7 mouse cellular contexts compared by ENCODE assay signal in genomic region chr5:123974616-123975111, GRCm38 (mm10). TPM values are rescaled to one million over a fixed set of nuclear protein-coding genes. Genes with fewer than 3 reads are reported as not detected.
DNase-seq lines count a peak whose midpoint lies in the region; ATAC-seq and TF ChIP-seq lines count a peak whose summit lies in the region.

No protein-coding gene starts in this region.

- peak overlapping the region; percentile 97 for H3K9ac ChIP-seq in CH12.LX (ENCODE audit: insufficient read depth, low read depth)
- peak overlapping the region; percentile 22; the same call in 1 of the 2 replicates for H3K9ac ChIP-seq in liver, embryonic 11.5 days (ENCODE audit: low read depth, low read length)

- TF ChIP-seq RAD21 in CH12.LX (IDR thresholded peaks at IDR 0.05; ENCODE audit: low read depth, low read length), result no peak

- WGBS in liver, embryonic 11.5 days, result 36% methylated on average over 11 of the region's 11 CpGs

- dilution Hi-C loops in CH12.LX (cut with MboI; ENCODE audit: extremely low pct_ligation_motif_present, extremely low pct_unique_long_range_greater_than_20kb, low sequenced_read_pairs), result no loop called here

- H3K9me3 ChIP-seq in CH12.LX (replicated peaks; ENCODE audit: low read length), result no peaks in the 10 kb centered on the region
- H3K9me3 ChIP-seq in liver, embryonic 11.5 days (ENCODE audit: control insufficient read depth, low read length), result no peaks in the 10 kb centered on the region

- ATAC-seq in granulocyte monocyte progenitor cell, adult 5-6 weeks (replicated peaks; ENCODE audit: poor library complexity, severe bottlenecking), result peak; percentile 69
- no peak for ATAC-seq in liver, embryonic 11.5 days (replicated peaks; ENCODE audit: low FRiP score)

- H3K4me1 ChIP-seq in CH12.LX (ENCODE audit: control insufficient read depth in 1 of 2, insufficient read depth in 2 of 2), result peaks cover 29 to 55% of the 10 kb centered on the region in 2 experiments
- H3K4me1 ChIP-seq in liver, embryonic 11.5 days (replicated peaks; ENCODE audit: control insufficient read depth, insufficient read depth, low read length), result peaks cover 7% of the 10 kb centered on the region; the same call in 1 of the 2 replicates

- no peak overlapping the region for H3ac ChIP-seq in C2C12 (ENCODE audit: control insufficient read depth, insufficient read length, low read depth)
- H3ac ChIP-seq in myocyte (ENCODE audit: control insufficient read depth, insufficient read length), result no peak overlapping the region

- TF ChIP-seq CTCF in C2C12 (IDR thresholded peaks at IDR 0.05; ENCODE audit: control insufficient read depth, insufficient read depth, insufficient read length) (no peak), CH12.LX (conservative IDR thresholded peaks at IDR 0.05 in 1 of 2, IDR thresholded peaks at IDR 0.05 in 1 of 2; ENCODE audit: low read depth in 2 of 2, low read length in 2 of 2) (no peak)

- H3K79me2 ChIP-seq in C2C12 (ENCODE audit: control insufficient read depth, insufficient read depth), result peaks cover 49% of the 10 kb centered on the region
- H3K79me2 ChIP-seq in CH12.LX (replicated peaks; ENCODE audit: control insufficient read depth, extremely low read depth, insufficient read depth, poor library complexity, severe bottlenecking), result peaks cover 49% of the 10 kb centered on the region
- H3K79me2 ChIP-seq in myocyte (ENCODE audit: control insufficient read depth, insufficient read depth), result peaks cover 6% of the 10 kb centered on the region

- TF ChIP-seq POLR2A in CH12.LX (IDR thresholded peaks at IDR 0.05; ENCODE audit: low read depth, low read length) (peak; percentile 48; the same call in 1 of the 2 replicates), myocyte (IDR thresholded peaks at IDR 0.05; ENCODE audit: insufficient read length, low read depth) (no peak)

- TF ChIP-seq EP300 in CH12.LX (IDR thresholded peaks at IDR 0.05; ENCODE audit: low read length), result peak; percentile 91

- H3K27me3 ChIP-seq in C2C12 (ENCODE audit: control insufficient read depth, insufficient read depth, insufficient read length), result no peaks in the 10 kb centered on the region
- H3K27me3 ChIP-seq in CH12.LX (replicated peaks), result no peaks in the 10 kb centered on the region
- peaks cover 2% of the 10 kb centered on the region; the same call in 1 of the 2 replicates for H3K27me3 ChIP-seq in liver, embryonic 11.5 days (replicated peaks; ENCODE audit: control insufficient read depth, insufficient read depth, low read length)
- no peaks in the 10 kb centered on the region for H3K27me3 ChIP-seq in myocyte (ENCODE audit: control insufficient read depth, insufficient read depth, insufficient read length)

- in situ Hi-C loops in CH12.LX (cut with MboI; ENCODE audit: low pct_ligation_motif_present, low pct_unique_long_range_greater_than_20kb, low sequenced_read_pairs), result no loop called here

- H3K36me3 ChIP-seq in C2C12 (ENCODE audit: control insufficient read depth, insufficient read depth) (no peaks in the 10 kb centered on the region), CH12.LX (replicated peaks in 1 of 2; ENCODE audit: control insufficient read depth in 1 of 2, insufficient read depth in 1 of 2, low read length in 1 of 2) (peaks cover 0 to 15% of the 10 kb centered on the region in 2 experiments), myocyte (ENCODE audit: control insufficient read depth, insufficient read depth) (no peaks in the 10 kb centered on the region)
- no peaks in the 10 kb centered on the region for H3K36me3 ChIP-seq in liver, embryonic 11.5 days (ENCODE audit: control insufficient read depth, insufficient read depth, low read length)

- peak overlapping the region; percentile 82 for H3K27ac ChIP-seq in CH12.LX (ENCODE audit: insufficient read depth, low read depth)
- no peak overlapping the region for H3K27ac ChIP-seq in liver, embryonic 11.5 days (ENCODE audit: low read depth, low read length)

- intact Hi-C loops in gastrocnemius, postnatal 36 days (cut with DNase I), result no loop called here

- peak overlapping the region; percentile 55 for H3K4me3 ChIP-seq in C2C12 (ENCODE audit: insufficient read depth, poor library complexity, severe bottlenecking)
- peak overlapping the region; percentile 54 to 85 (median 57) for H3K4me3 ChIP-seq in CH12.LX (replicated peaks in 1 of 3; ENCODE audit: low read depth in 2 of 3, low read length in 2 of 3, poor library complexity in 1 of 3)
- peak overlapping the region; percentile 76 for H3K4me3 ChIP-seq in liver, embryonic 11.5 days (ENCODE audit: low read depth, low read length)
- peak overlapping the region; percentile 30 for H3K4me3 ChIP-seq in myocyte

- peak; percentile 92 for DNase-seq in CH12.LX (ENCODE audit: extremely low read depth)
- no peak for DNase-seq in liver, embryonic 11.5 days (ENCODE audit: low spot score)
- no peak for DNase-seq in adrenal gland, postnatal 25 days
- no peak for DNase-seq in gastrocnemius, postnatal 36 days

- H3K4me2 ChIP-seq in CH12.LX (ENCODE audit: insufficient read depth, low read depth, poor library complexity, severe bottlenecking), result peak overlapping the region; percentile 95
- H3K4me2 ChIP-seq in liver, embryonic 11.5 days, result peak overlapping the region; percentile 95
- H3K4me2 ChIP-seq in myocyte (ENCODE audit: low read depth), result peak overlapping the region; percentile 92

- H3K79me3 ChIP-seq in C2C12 (ENCODE audit: low read depth), result peaks cover 18% of the 10 kb centered on the region

TF ChIP-seq in C2C12, 6 proteins besides CTCF, POLR2A, EP300 and RAD21 (continues in another document):
- TF ChIP-seq MYOD1 (IDR thresholded peaks at IDR 0.05; ENCODE audit: control insufficient read depth, insufficient read length, low read depth) (no peak), MAX (IDR thresholded peaks at IDR 0.05) (no peak), MYOG (IDR thresholded peaks at IDR 0.05; ENCODE audit: control insufficient read depth, extremely low read depth, insufficient read length) (no peak), USF1 (IDR thresholded peaks at IDR 0.05; ENCODE audit: low read depth) (no peak)

TF ChIP-seq in CH12.LX, 34 proteins besides CTCF, POLR2A, EP300 and RAD21 (continues in another document):
- TF ChIP-seq GABPA (IDR thresholded peaks at IDR 0.05; ENCODE audit: insufficient replicate concordance, low read depth, low read length) (no peak), NRF1 (IDR thresholded peaks at IDR 0.05; ENCODE audit: low read depth, low read length) (no peak), ETS1 (conservative IDR thresholded peaks at IDR 0.05; ENCODE audit: low read depth, low read length) (peak; percentile 82), RCOR1 (conservative IDR thresholded peaks at IDR 0.05; ENCODE audit: low read depth, low read length) (peak; percentile 83)

TF ChIP-seq in myocyte, 11 proteins besides CTCF, POLR2A, EP300 and RAD21 (continues in another document):
- no peak for TF ChIP-seq SRF (IDR thresholded peaks at IDR 0.05; ENCODE audit: control insufficient read depth, insufficient read length, low read depth)
- no peak for TF ChIP-seq REST (IDR thresholded peaks at IDR 0.05; ENCODE audit: insufficient read depth, insufficient read length)
- TF ChIP-seq USF1 (IDR thresholded peaks at IDR 0.05; ENCODE audit: low read depth), result no peak
- TF ChIP-seq CEBPB (IDR thresholded peaks at IDR 0.05; ENCODE audit: insufficient read depth, poor library complexity, severe bottlenecking), result no peak

RNA-seq across cellular contexts. Expression of gene Hip1r, which starts 1.2 kb away (rescaled TPM):
- polyA plus RNA-seq in C2C12 (2012; fragmentation: generic; extraction: Trizol), result 24.3 TPM
- total RNA-seq in CH12.LX (2012; rRNA removed), result 48.4 and 49.8 TPM in 2 replicates
- total RNA-seq in CH12.LX (2014; rRNA removed), result 26.1 and 28.3 TPM in 2 replicates
- 42.1 and 44.7 TPM in 2 replicates for polyA plus RNA-seq in CH12.LX (2012; ENCODE audit: insufficient read length, low read depth)
- total RNA-seq in granulocyte monocyte progenitor cell, adult 5-6 weeks (2014; fragmentation: Nextera tagmentation), result 11.5 and 39.3 TPM in 2 replicates
- total RNA-seq in granulocyte monocyte progenitor cell, adult 5-6 weeks (2017), result 10.1 and 16.9 TPM in 2 replicates
- 20.2 and 20.6 TPM in 2 replicates for polyA plus RNA-seq in liver, embryonic 11.5 days (2014; fragmentation: Nextera tagmentation; extraction: Ambion mirVana)
- 10.5 TPM for polyA plus RNA-seq in myocyte (2012; fragmentation: generic; extraction: Trizol)
- total RNA-seq in adrenal gland, postnatal 25 days (2021), result 17.9 and 18.3 TPM in 2 replicates
- 1 to 10 TPM; 7.2 to 8.1 TPM for total RNA-seq in gastrocnemius, postnatal 36 days (2021)

RNA-seq across cellular contexts. Expression of gene Ccdc62, which starts 44.2 kb away (rescaled TPM):
- polyA plus RNA-seq in C2C12 (2012; fragmentation: generic; extraction: Trizol) (2.5 TPM), CH12.LX (2012; ENCODE audit: insufficient read length, low read depth) (1.6 and 2.2 TPM in 2 replicates), myocyte (2012; fragmentation: generic; extraction: Trizol) (4.7 TPM)
- total RNA-seq in CH12.LX (2012; rRNA removed) (5.3 and 6.2 TPM in 2 replicates), CH12.LX (2014; rRNA removed) (2.0 and 2.6 TPM in 2 replicates)
- 0.34 and 2.6 TPM in 2 replicates for total RNA-seq in granulocyte monocyte progenitor cell, adult 5-6 weeks (2014; fragmentation: Nextera tagmentation)
- 0.10 and 5.3 TPM in 2 replicates for total RNA-seq in granulocyte monocyte progenitor cell, adult 5-6 weeks (2017)
- polyA plus RNA-seq in liver, embryonic 11.5 days (2014; fragmentation: Nextera tagmentation; extraction: Ambion mirVana), result 5.9 and 7.1 TPM in 2 replicates
- 4.9 and 5.0 TPM in 2 replicates for total RNA-seq in adrenal gland, postnatal 25 days (2021)
- total RNA-seq in gastrocnemius, postnatal 36 days (2021), result 1 to 10 TPM; 1.1 to 1.6 TPM

RNA-seq across cellular contexts. Expression of gene Gm43518, which starts 47.4 kb away (rescaled TPM):
- not detected for polyA plus RNA-seq in C2C12 (2012; fragmentation: generic; extraction: Trizol)
- total RNA-seq in CH12.LX (2012; rRNA removed), result not detected in 2 replicates
- total RNA-seq in CH12.LX (2014; rRNA removed), result not detected in 2 replicates
- 0.74 and 0.87 TPM in 2 replicates for polyA plus RNA-seq in CH12.LX (2012; ENCODE audit: insufficient read length, low read depth)
- not detected in 2 replicates for total RNA-seq in granulocyte monocyte progenitor cell, adult 5-6 weeks (2014; fragmentation: Nextera tagmentation)
- not detected in 2 replicates for total RNA-seq in granulocyte monocyte progenitor cell, adult 5-6 weeks (2017)
- polyA plus RNA-seq in liver, embryonic 11.5 days (2014; fragmentation: Nextera tagmentation; extraction: Ambion mirVana), result 2.8 TPM in 2 replicates
- polyA plus RNA-seq in myocyte (2012; fragmentation: generic; extraction: Trizol), result not detected
- total RNA-seq in adrenal gland, postnatal 25 days (2021), result 1.9 TPM in 1 of 2 replicates, not detected in the other
- under 1 TPM in 1 of 2 experiments, not detected in 1; 0.47 TPM for total RNA-seq in gastrocnemius, postnatal 36 days (2021)

RNA-seq across cellular contexts. Expression of gene Vps37b, which starts 57.4 kb away (rescaled TPM):
- polyA plus RNA-seq in C2C12 (2012; fragmentation: generic; extraction: Trizol) (40.7 TPM), CH12.LX (2012; ENCODE audit: insufficient read length, low read depth) (23.5 and 24.7 TPM in 2 replicates), myocyte (2012; fragmentation: generic; extraction: Trizol) (18.7 TPM)
- total RNA-seq in CH12.LX (2012; rRNA removed) (8.3 and 8.7 TPM in 2 replicates), CH12.LX (2014; rRNA removed) (10.2 and 10.6 TPM in 2 replicates)
- total RNA-seq in granulocyte monocyte progenitor cell, adult 5-6 weeks (2014; fragmentation: Nextera tagmentation), result 7.6 and 11.1 TPM in 2 replicates
- 9.5 and 11.6 TPM in 2 replicates for total RNA-seq in granulocyte monocyte progenitor cell, adult 5-6 weeks (2017)
- polyA plus RNA-seq in liver, embryonic 11.5 days (2014; fragmentation: Nextera tagmentation; extraction: Ambion mirVana), result 31.3 TPM in 2 replicates
- total RNA-seq in adrenal gland, postnatal 25 days (2021), result 75.2 and 101 TPM in 2 replicates
- total RNA-seq in gastrocnemius, postnatal 36 days (2021), result 1 to 10 TPM; 4.7 to 4.8 TPM
